In the genomic region with DNA sequence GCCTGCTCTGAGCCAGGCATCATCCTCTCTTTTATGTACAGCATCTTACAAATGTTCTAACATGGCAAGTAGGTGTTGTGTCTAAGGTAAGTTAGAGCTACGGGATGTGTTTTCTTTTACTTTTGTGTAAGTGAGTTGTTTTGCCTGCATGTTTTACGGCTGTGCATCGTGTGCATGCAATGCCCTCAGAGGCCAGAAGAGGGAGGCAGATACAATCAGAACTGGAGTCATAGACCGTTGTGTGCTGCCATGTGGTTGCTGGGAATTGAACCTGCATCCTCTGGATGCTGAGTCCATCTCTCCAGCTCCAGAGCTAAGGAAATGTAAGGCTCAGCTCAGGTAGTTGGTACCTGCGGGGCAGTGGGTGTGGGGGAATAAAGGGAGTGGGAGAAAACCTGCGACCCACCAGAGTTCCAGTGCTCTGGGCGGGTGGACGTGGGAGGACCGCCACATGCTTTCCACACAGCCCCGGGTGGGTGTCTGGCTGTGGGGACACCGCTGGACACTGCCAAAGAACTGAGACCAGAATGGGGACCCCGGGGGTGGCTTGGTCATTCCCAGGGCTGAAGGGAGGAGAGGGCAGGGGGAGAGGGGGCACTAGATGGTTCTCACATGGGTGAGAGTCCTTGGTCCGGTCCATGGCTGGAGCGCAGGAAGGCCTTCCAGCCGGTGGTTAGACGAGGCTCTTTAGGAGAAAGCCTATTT, we compare ENCODE assay signal across 10 mouse cellular contexts.
DNase-seq lines count a peak whose midpoint lies in the region; ATAC-seq and TF ChIP-seq lines count a peak whose summit lies in the region.
"Had no signal": no experiment of that assay in that cellular context is flagged by ENCODE, and none has a peak within 500 bp of the region (broad histone marks: within the 10 kb centered on the region; RNA-seq: fewer than 3 reads in every experiment).

No protein-coding gene starts in this region.

- no peak overlapping the region for H3K4me2 ChIP-seq in kidney, embryonic 15.5 days
- no peak overlapping the region for H3K4me2 ChIP-seq in kidney, embryonic 16.5 days (replicated peaks; ENCODE audit: low read depth, low read length)

- WGBS in kidney, embryonic 15.5 days: 91% methylated on average over 16 of the region's 16 CpGs
- 89% methylated on average over 16 of the region's 16 CpGs for WGBS in kidney, embryonic 16.5 days

- no peaks in the 10 kb centered on the region for H3K27me3 ChIP-seq in kidney, embryonic 15.5 days
- no peaks in the 10 kb centered on the region for H3K27me3 ChIP-seq in kidney, embryonic 16.5 days (ENCODE audit: insufficient read depth, low read length)

- ATAC-seq in CD4-positive, CD25-positive, alpha-beta regulatory T cell, adult 4 months: no peak
- 0 out of 2 replicates have a peak, but pooled peaks have one; percentile 15 for ATAC-seq in kidney, embryonic 15.5 days (replicated peaks; ENCODE audit: low FRiP score)
- no peak for ATAC-seq in kidney, embryonic 16.5 days (ENCODE audit: low FRiP score, low TSS enrichment)

- no peaks in the 10 kb centered on the region for H3K36me3 ChIP-seq in kidney, embryonic 15.5 days
- no peaks in the 10 kb centered on the region for H3K36me3 ChIP-seq in kidney, embryonic 16.5 days (ENCODE audit: insufficient read depth, low read length)

- no peak overlapping the region for H3K4me3 ChIP-seq in kidney, embryonic 15.5 days (replicated peaks)
- H3K4me3 ChIP-seq in kidney, embryonic 16.5 days (ENCODE audit: low read length): no peak overlapping the region
- H3K4me3 ChIP-seq in cortical plate, adult 2 months (ENCODE audit: insufficient read depth, low read length): no peak overlapping the region

- H3K27ac ChIP-seq in kidney, embryonic 15.5 days: no peak overlapping the region
- no peak overlapping the region for H3K27ac ChIP-seq in kidney, embryonic 16.5 days (ENCODE audit: low read length)
- H3K27ac ChIP-seq in cortical plate, adult 2 months (ENCODE audit: insufficient read depth, low read length): no peak overlapping the region
- H3K27ac ChIP-seq: macrophage had no signal

- no peak overlapping the region for H3K9ac ChIP-seq in kidney, embryonic 15.5 days
- H3K9ac ChIP-seq in kidney, embryonic 16.5 days (replicated peaks; ENCODE audit: low read length): no peak overlapping the region

- TF ChIP-seq POLR2A in cortical plate, adult 2 months (IDR thresholded peaks at IDR 0.05; ENCODE audit: extremely low read depth, insufficient read depth, low read length): no peak

- peak; percentile 21 for DNase-seq in CD4-positive, CD25-positive, alpha-beta regulatory T cell, adult 2 months (ENCODE audit: low read depth, low spot score)
- peak; percentile 33 for DNase-seq in 3T3-L1 (ENCODE audit: low read depth, low spot score)
- DNase-seq in urinary bladder, adult 2 months (ENCODE audit: low spot score): no peak
- no peak for DNase-seq in cerebellum, postnatal 36 days
- DNase-seq: adrenal gland, adult 2 months had no signal

- no peaks in the 10 kb centered on the region for H3K4me1 ChIP-seq in kidney, embryonic 15.5 days
- H3K4me1 ChIP-seq in kidney, embryonic 16.5 days (ENCODE audit: insufficient read depth, low read length): no peaks in the 10 kb centered on the region
- H3K4me1 ChIP-seq in cortical plate, adult 2 months (ENCODE audit: control insufficient read depth, insufficient read depth, low read length): no peaks in the 10 kb centered on the region

- no peaks in the 10 kb centered on the region for H3K9me3 ChIP-seq in kidney, embryonic 15.5 days (replicated peaks)
- H3K9me3 ChIP-seq in kidney, embryonic 16.5 days (ENCODE audit: low read length): peaks cover 4% of the 10 kb centered on the region; the same call in 1 of the 2 replicates

- TF ChIP-seq CTCF in cortical plate, adult 2 months (IDR thresholded peaks at IDR 0.05; ENCODE audit: extremely low read depth, insufficient read depth, low read length): 0 out of 2 replicates have a peak, but pooled peaks have one; percentile 16

Comparison
In these comparisons a context has a peak if more than half of its experiments do, and no peak if none do; other contexts are left out.
1. DNase-seq: peak in CD4-positive, CD25-positive, alpha-beta regulatory T cell, adult 2 months (single experiment) and 3T3-L1 (single experiment); none in urinary bladder, adult 2 months (single experiment) and cerebellum, postnatal 36 days (0 of 2).